Mouse (Mus musculus): ENCODE measurements at regions not wholly inside any gene's neighbourhood (a gene's known extent, or its start where the extent isn't known, plus 50 kb on each side); places are given as distances from the start of the nearest gene placed in this dataset.

- Histone ChIP-seq H3K36me3 (ENCODE audit: insufficient read depth) (no peaks in the 10 kb centered on the region), H3K4me1 (ENCODE audit: insufficient read depth) (no peaks in the 10 kb centered on the region), H3K4me3 (ENCODE audit: low read depth, low read length) (no peak overlapping the region), H3K4me2 (no peak overlapping the region), H3K9me3 (ENCODE audit: low read depth, low read length) (no peaks in the 10 kb centered on the region), H3K27ac (ENCODE audit: low read depth) (no peak overlapping the region), H3K9ac (no peak overlapping the region), H3K27me3 (ENCODE audit: insufficient read depth, low read length) (no peaks in the 10 kb centered on the region)
- ATAC-seq (ENCODE audit: insufficient read depth) (no peak), DNase-seq (no peak)
- no peak for TF ChIP-seq CTCF (IDR thresholded peaks at IDR 0.05; ENCODE audit: low read depth)
- 67% methylated on average over 5 of the region's 5 CpGs for WGBS
Measured at GRCm38 (mm10) chr13:101996144-101996543, 228.1 kb upstream of the Pik3r1 start.

GRCm38 (mm10) chr13:101997415-101997814 is 229.4 kb upstream of the Pik3r1 start:
- Histone ChIP-seq H3K9ac (no peak overlapping the region), H3K4me2 (no peak overlapping the region), H3K4me3 (ENCODE audit: low read depth, low read length) (no peak overlapping the region), H3K36me3 (ENCODE audit: insufficient read depth) (no peaks in the 10 kb centered on the region), H3K9me3 (ENCODE audit: low read depth, low read length) (no peaks in the 10 kb centered on the region), H3K27ac (ENCODE audit: low read depth) (no peak overlapping the region), H3K4me1 (ENCODE audit: insufficient read depth) (no peaks in the 10 kb centered on the region), H3K27me3 (ENCODE audit: insufficient read depth, low read length) (no peaks in the 10 kb centered on the region)
- WGBS, result 76% methylated on average over 2 of the region's 2 CpGs
- DNase-seq, result no peak
- no peak for ATAC-seq (ENCODE audit: insufficient read depth)
- TF ChIP-seq CTCF (IDR thresholded peaks at IDR 0.05; ENCODE audit: low read depth), result no peak

GRCm38 (mm10) chr13:102006565-102006964 is 238.5 kb upstream of the Pik3r1 start:
- ATAC-seq (ENCODE audit: insufficient read depth), result no peak
- no peak overlapping the region for H3K4me2 ChIP-seq
- H3K27me3 ChIP-seq (ENCODE audit: insufficient read depth, low read length), result no peaks in the 10 kb centered on the region
- no peaks in the 10 kb centered on the region for H3K9me3 ChIP-seq (ENCODE audit: low read depth, low read length)
- H3K27ac ChIP-seq (ENCODE audit: low read depth), result 0 out of 2 replicates have a peak overlapping the region, but pooled peaks have one; percentile 33
- no peak for TF ChIP-seq CTCF (IDR thresholded peaks at IDR 0.05; ENCODE audit: low read depth)
- H3K4me1 ChIP-seq (ENCODE audit: insufficient read depth), result no peaks in the 10 kb centered on the region
- DNase-seq, result peak; percentile 58
- no peak overlapping the region for H3K4me3 ChIP-seq (ENCODE audit: low read depth, low read length)
- no peaks in the 10 kb centered on the region for H3K36me3 ChIP-seq (ENCODE audit: insufficient read depth)
- no peak overlapping the region for H3K9ac ChIP-seq
- WGBS, result 66% methylated on average over 5 of the region's 5 CpGs

- TF ChIP-seq CTCF (IDR thresholded peaks at IDR 0.05; ENCODE audit: low read depth), result no peak
- Histone ChIP-seq H3K9ac (no peak overlapping the region), H3K4me1 (ENCODE audit: insufficient read depth) (no peaks in the 10 kb centered on the region), H3K9me3 (ENCODE audit: low read depth, low read length) (no peaks in the 10 kb centered on the region), H3K27ac (ENCODE audit: low read depth) (no peak overlapping the region), H3K4me2 (no peak overlapping the region), H3K4me3 (ENCODE audit: low read depth, low read length) (no peak overlapping the region), H3K36me3 (ENCODE audit: insufficient read depth) (no peaks in the 10 kb centered on the region), H3K27me3 (ENCODE audit: insufficient read depth, low read length) (no peaks in the 10 kb centered on the region)
- WGBS, result 70% methylated on average over 2 of the region's 2 CpGs
- DNase-seq (no peak), ATAC-seq (ENCODE audit: insufficient read depth) (no peak)
Measured at GRCm38 (mm10) chr13:102011965-102012364, 243.9 kb upstream of the Pik3r1 start.

GRCm38 (mm10) chr13:102014514-102014913 is 246.5 kb upstream of the Pik3r1 start:
- Histone ChIP-seq H3K4me1 (ENCODE audit: insufficient read depth) (no peaks in the 10 kb centered on the region), H3K36me3 (ENCODE audit: insufficient read depth) (no peaks in the 10 kb centered on the region), H3K9ac (no peak overlapping the region), H3K9me3 (ENCODE audit: low read depth, low read length) (no peaks in the 10 kb centered on the region), H3K4me3 (ENCODE audit: low read depth, low read length) (no peak overlapping the region), H3K27ac (ENCODE audit: low read depth) (no peak overlapping the region), H3K4me2 (no peak overlapping the region), H3K27me3 (ENCODE audit: insufficient read depth, low read length) (no peaks in the 10 kb centered on the region)
- TF ChIP-seq CTCF (IDR thresholded peaks at IDR 0.05; ENCODE audit: low read depth), result no peak
- ATAC-seq (ENCODE audit: insufficient read depth) (no peak), DNase-seq (no peak)
- 79% methylated on average over 2 of the region's 2 CpGs for WGBS

GRCm38 (mm10) chr13:102014958-102015357 is 246.9 kb upstream of the Pik3r1 start:
- Histone ChIP-seq H3K27me3 (ENCODE audit: insufficient read depth, low read length) (no peaks in the 10 kb centered on the region), H3K36me3 (ENCODE audit: insufficient read depth) (no peaks in the 10 kb centered on the region), H3K27ac (ENCODE audit: low read depth) (no peak overlapping the region), H3K9ac (no peak overlapping the region), H3K4me2 (no peak overlapping the region), H3K9me3 (ENCODE audit: low read depth, low read length) (no peaks in the 10 kb centered on the region), H3K4me1 (ENCODE audit: insufficient read depth) (no peaks in the 10 kb centered on the region), H3K4me3 (ENCODE audit: low read depth, low read length) (no peak overlapping the region)
- no peak for TF ChIP-seq CTCF (IDR thresholded peaks at IDR 0.05; ENCODE audit: low read depth)
- ATAC-seq (ENCODE audit: insufficient read depth) (no peak), DNase-seq (no peak)
- 73% methylated on average over 3 of the region's 3 CpGs for WGBS

GRCm38 (mm10) chr13:102016518-102016917 is 248.5 kb upstream of the Pik3r1 start:
- no peak overlapping the region for H3K4me2 ChIP-seq
- H3K36me3 ChIP-seq (ENCODE audit: insufficient read depth), result no peaks in the 10 kb centered on the region
- H3K9ac ChIP-seq, result no peak overlapping the region
- no peak for ATAC-seq (ENCODE audit: insufficient read depth)
- H3K27ac ChIP-seq (ENCODE audit: low read depth), result no peak overlapping the region
- no peak for TF ChIP-seq CTCF (IDR thresholded peaks at IDR 0.05; ENCODE audit: low read depth)
- no peaks in the 10 kb centered on the region for H3K27me3 ChIP-seq (ENCODE audit: insufficient read depth, low read length)
- H3K9me3 ChIP-seq (ENCODE audit: low read depth, low read length), result no peaks in the 10 kb centered on the region
- no peak overlapping the region for H3K4me3 ChIP-seq (ENCODE audit: low read depth, low read length)
- WGBS, result 75% methylated on average over 5 of the region's 5 CpGs
- H3K4me1 ChIP-seq (ENCODE audit: insufficient read depth), result no peaks in the 10 kb centered on the region
- DNase-seq, result no peak

- Histone ChIP-seq H3K27ac (ENCODE audit: low read depth) (no peak overlapping the region), H3K36me3 (ENCODE audit: insufficient read depth) (no peaks in the 10 kb centered on the region), H3K9ac (no peak overlapping the region), H3K4me1 (ENCODE audit: insufficient read depth) (no peaks in the 10 kb centered on the region), H3K27me3 (ENCODE audit: insufficient read depth, low read length) (no peaks in the 10 kb centered on the region), H3K9me3 (ENCODE audit: low read depth, low read length) (no peaks in the 10 kb centered on the region), H3K4me2 (no peak overlapping the region), H3K4me3 (ENCODE audit: low read depth, low read length) (no peak overlapping the region)
- WGBS, result 73% methylated on average over 1 of the region's 1 CpGs
- TF ChIP-seq CTCF (IDR thresholded peaks at IDR 0.05; ENCODE audit: low read depth), result no peak
- DNase-seq (no peak), ATAC-seq (ENCODE audit: insufficient read depth) (no peak)
Measured at GRCm38 (mm10) chr13:102022273-102022672, 254.3 kb upstream of the Pik3r1 start.

Measured in lung, embryonic 14.5 days (tissue).